Mouse (Mus musculus): ENCODE measurements around the gene Agrp. TPM values are rescaled to one million over a fixed set of nuclear protein-coding genes. Genes with fewer than 3 reads are reported as not detected.
A peak's percentile ranks its signal among the peaks of the same experiment; 100 is the strongest.
"Not testable (repeated sequence)": the region's sequence is repeated elsewhere in the genome, so short reads cannot be mapped to it uniquely, and the experiment has no call there.

Agrp gene
- total and polyA plus RNA-seq, 3 experiments = 0.63 TPM; not detected in 2

- TF ChIP-seq MEF2A (IDR thresholded peaks at IDR 0.05; ENCODE audit: extremely low read depth, insufficient replicate concordance, low read depth, low read length, poor library complexity, severe bottlenecking) (no peak), MYC (IDR thresholded peaks at IDR 0.05; ENCODE audit: low read depth, low read length) (peak; percentile 71; the same call in 1 of the 2 replicates), POLR2AphosphoS2 (IDR thresholded peaks at IDR 0.05; ENCODE audit: low read length) (0 out of 2 replicates have a peak, but pooled peaks have one; percentile 40)
Observed at GRCm38 (mm10) chr8:105604804-105605381, 32.3 kb downstream of the Agrp start, which contains the start of gene Ripor1 (continued).

GRCm38 (mm10) chr8:105602540-105602939 is 34.7 kb downstream of the Agrp start:
- not testable (repeated sequence) for H3K9me3 ChIP-seq (replicated peaks; ENCODE audit: insufficient read depth, low read length); H3K9ac ChIP-seq (ENCODE audit: control insufficient read depth, low read depth, low read length, poor library complexity, severe bottlenecking); H3K27me3 ChIP-seq (ENCODE audit: control insufficient read depth in 1 of 2, insufficient read depth in 2 of 2, low read length in 2 of 2); H3K4me3 ChIP-seq (ENCODE audit: control insufficient read depth in 1 of 2, insufficient read depth in 1 of 2, low read depth in 2 of 2, low read length in 2 of 2)
- Histone ChIP-seq H3K27ac (ENCODE audit: control insufficient read depth, low read depth, low read length) (peak overlapping the region; percentile 63), H3K36me3 (ENCODE audit: control insufficient read depth in 1 of 2, insufficient read depth in 2 of 2, low read length in 2 of 2) (peaks cover 0 to 24% of the 10 kb centered on the region in 2 experiments; a peak in 2 of 4 replicates), H3K79me2 (ENCODE audit: control insufficient read depth, insufficient read depth, low read length, poor library complexity) (peaks cover 26% of the 10 kb centered on the region), H3K4me1 (ENCODE audit: control insufficient read depth in 1 of 2, insufficient read depth in 2 of 2, low read length in 2 of 2) (peaks cover 4 to 24% of the 10 kb centered on the region in 2 experiments)
- TF ChIP-seq ETS1 (IDR thresholded peaks at IDR 0.05; ENCODE audit: low read depth, low read length) (peak; percentile 29; the same call in 1 of the 2 replicates), TBP (IDR thresholded peaks at IDR 0.05; ENCODE audit: low read depth, low read length) (peak; percentile 52), ZMIZ1 (IDR thresholded peaks at IDR 0.05; ENCODE audit: low read depth, low read length) (peak; percentile 68), ZKSCAN1 (IDR thresholded peaks at IDR 0.05; ENCODE audit: low read depth, low read length) (peak; percentile 40; the same call in 1 of the 2 replicates), POLR2A (IDR thresholded peaks at IDR 0.05; ENCODE audit: control insufficient read depth in 1 of 2, insufficient read depth in 1 of 2, low read depth in 1 of 2, low read length in 2 of 2, poor library complexity in 1 of 2) (0 out of 4 replicates have a peak, but pooled peaks of 1 of the 2 experiments have one; percentile 40), ZNF384 (IDR thresholded peaks at IDR 0.05; ENCODE audit: low read depth, low read length) (peak; percentile 97)
- DNase-seq (ENCODE audit: low read depth, low spot score) = peak; percentile 46

- Histone ChIP-seq H3K9me3 (replicated peaks; ENCODE audit: insufficient read depth, low read length) (no peaks in the 10 kb centered on the region), H3K36me3 (ENCODE audit: control insufficient read depth in 1 of 2, insufficient read depth in 2 of 2, low read length in 2 of 2) (peaks cover 0 to 20% of the 10 kb centered on the region in 2 experiments; a peak in 2 of 4 replicates), H3K27me3 (ENCODE audit: control insufficient read depth in 1 of 2, insufficient read depth in 2 of 2, low read length in 2 of 2) (no peaks in the 10 kb centered on the region), H3K27ac (ENCODE audit: control insufficient read depth, low read depth, low read length) (no peak overlapping the region), H3K79me2 (ENCODE audit: control insufficient read depth, insufficient read depth, low read length, poor library complexity) (peaks cover 14% of the 10 kb centered on the region), H3K4me3 (ENCODE audit: control insufficient read depth in 1 of 2, insufficient read depth in 1 of 2, low read depth in 2 of 2, low read length in 2 of 2) (no peak overlapping the region), H3K9ac (ENCODE audit: control insufficient read depth, low read depth, low read length, poor library complexity, severe bottlenecking) (no peak overlapping the region), H3K4me1 (ENCODE audit: control insufficient read depth in 1 of 2, insufficient read depth in 2 of 2, low read length in 2 of 2) (peaks cover 2 to 20% of the 10 kb centered on the region in 2 experiments)
- no peak for TF ChIP-seq POLR2A (IDR thresholded peaks at IDR 0.05; ENCODE audit: control insufficient read depth in 1 of 2, insufficient read depth in 1 of 2, low read depth in 1 of 2, low read length in 2 of 2, poor library complexity in 1 of 2)
- no peak for TF ChIP-seq MYB (IDR thresholded peaks at IDR 0.05; ENCODE audit: low read depth, low read length)
- TF ChIP-seq ZKSCAN1 (IDR thresholded peaks at IDR 0.05; ENCODE audit: low read depth, low read length) = no peak
- no peak for TF ChIP-seq RCOR1 (IDR thresholded peaks at IDR 0.05; ENCODE audit: low read depth, low read length)
- no peak for TF ChIP-seq MXI1 (IDR thresholded peaks at IDR 0.05; ENCODE audit: low read depth, low read length)
- DNase-seq (ENCODE audit: low read depth, low spot score) = no peak
Observed at GRCm38 (mm10) chr8:105601301-105601700, 35.9 kb downstream of the Agrp start.

Measured in MEL (cell line).